Mouse (Mus musculus) frontal cortex, adult 2 months (tissue): Measurements from ENCODE around the gene Syngr2. TPM values are rescaled to one million over a fixed set of nuclear protein-coding genes. Genes with fewer than 3 reads are reported as not detected.

Source experiments
- DNase-seq, 2 experiments: peaks; one replicate each; pipeline ENCODE4 v3.0.0; 2022; ENCODE audit warnings: low spot score in 1 of 2; ENCODE audit errors: extremely low spot score in 1 of 2
- polyA plus RNA-seq: library from polyadenylated mRNA; depleted of rRNA; stranded (reverse); fragments of >200 nt; gene quantifications from 2 replicates; pipeline ENCODE4 v1.2.3, GENCODE M21; 2012; rRNA removed

Syngr2 gene
- polyA plus RNA-seq, result 11.0 and 11.9 TPM in 2 replicates

- DNase-seq, result no peak
These were observed at the start of gene Syngr2, which contains the start of gene Gm20708 for GRCm38 (mm10) chr11:117809407-117810311. Gene Syngr2 (plus strand): TSS chr11:117809668. Gene Gm20708 (plus strand): TSS chr11:117809668.

DNA sequence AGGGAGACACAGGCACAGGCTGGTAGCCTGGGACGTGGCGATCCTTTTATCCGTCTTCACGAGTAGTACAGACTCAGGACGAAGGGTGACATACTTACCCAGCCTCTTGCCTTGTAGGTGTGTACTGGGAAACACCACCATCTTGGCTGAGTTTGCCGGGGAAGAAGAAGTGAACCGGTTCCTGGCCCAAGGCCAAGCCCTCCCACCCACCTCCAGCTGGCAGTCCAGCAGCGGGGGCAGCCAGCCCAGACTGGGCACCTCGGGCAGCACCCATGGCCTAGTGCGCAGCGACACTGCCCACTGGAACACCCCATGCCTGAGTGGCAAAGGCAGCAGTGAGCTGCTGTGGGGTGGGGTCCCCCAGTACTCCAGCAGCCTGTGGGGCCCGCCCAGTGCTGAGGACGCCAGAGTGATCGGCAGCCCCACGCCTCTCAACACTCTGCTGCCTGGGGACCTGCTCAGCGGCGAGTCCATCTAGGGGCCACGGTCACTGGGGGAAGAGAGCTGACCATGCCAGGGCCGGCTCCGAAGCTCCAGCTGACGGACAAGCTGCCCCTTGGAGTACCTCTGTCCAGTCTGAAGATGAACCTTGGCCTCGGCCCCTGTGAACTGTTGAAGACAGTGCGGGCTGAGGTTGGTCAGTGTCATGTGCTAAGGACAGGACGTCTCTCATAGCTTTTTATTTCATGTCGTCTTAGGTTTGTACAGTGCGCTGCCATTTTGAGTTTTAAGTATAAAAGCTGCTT lies 48.9 kb upstream of the Syngr2 start:
- DNase-seq, result peak in 1 of 2 experiments; percentile 48

- DNase-seq, result no peak
These were observed 47.7 kb upstream of the Syngr2 start for GRCm38 (mm10) chr11:117761801-117762200.

DNA sequence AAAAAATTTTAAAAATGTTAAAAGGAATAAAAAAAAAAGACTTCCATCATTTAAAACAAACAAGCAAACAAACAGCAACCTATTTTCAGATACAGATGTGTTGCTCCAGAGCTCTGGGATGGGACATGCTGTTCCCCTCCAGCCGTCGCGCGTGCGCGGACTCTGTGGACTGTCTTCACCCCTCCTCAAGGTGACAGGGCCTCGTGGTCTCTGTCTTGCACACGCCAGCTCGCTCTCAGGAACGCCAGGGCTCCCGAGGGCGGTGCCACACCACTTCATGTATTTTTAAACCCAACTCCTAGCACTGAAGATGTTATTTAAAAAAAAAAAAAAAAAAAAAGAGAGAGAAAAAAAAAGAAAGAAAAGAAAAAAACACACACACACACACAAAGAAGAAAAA lies 47.2 kb upstream of the Syngr2 start:
- DNase-seq, result no peak

DNA sequence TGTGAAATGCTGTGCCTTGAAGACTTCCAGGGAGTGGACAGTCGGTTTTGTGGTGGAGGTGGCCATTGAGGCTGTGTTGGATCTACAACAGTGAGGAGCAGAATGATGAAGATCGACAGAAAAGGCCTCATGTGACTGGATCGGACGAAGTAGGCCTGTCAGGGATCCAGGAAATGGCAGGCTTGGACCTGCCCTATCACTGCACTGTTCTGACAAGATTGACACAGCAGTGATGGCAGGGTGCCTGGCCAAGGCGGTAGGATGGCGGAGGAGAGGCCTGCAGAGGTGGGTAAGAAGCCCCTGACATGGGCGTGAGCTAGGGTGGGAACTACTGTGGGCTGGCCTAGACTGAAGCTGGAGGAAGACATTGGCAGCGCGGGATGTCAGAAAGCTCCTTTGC lies 45.1 kb upstream of the Syngr2 start:
- DNase-seq, result no peak

GRCm38 (mm10) chr11:117765361-117765760 lies 44.1 kb upstream of the Syngr2 start:
- no peak for DNase-seq

GRCm38 (mm10) chr11:117766275-117766674 lies 43.2 kb upstream of the Syngr2 start:
- peak in 1 of 2 experiments; percentile 61 for DNase-seq

DNA sequence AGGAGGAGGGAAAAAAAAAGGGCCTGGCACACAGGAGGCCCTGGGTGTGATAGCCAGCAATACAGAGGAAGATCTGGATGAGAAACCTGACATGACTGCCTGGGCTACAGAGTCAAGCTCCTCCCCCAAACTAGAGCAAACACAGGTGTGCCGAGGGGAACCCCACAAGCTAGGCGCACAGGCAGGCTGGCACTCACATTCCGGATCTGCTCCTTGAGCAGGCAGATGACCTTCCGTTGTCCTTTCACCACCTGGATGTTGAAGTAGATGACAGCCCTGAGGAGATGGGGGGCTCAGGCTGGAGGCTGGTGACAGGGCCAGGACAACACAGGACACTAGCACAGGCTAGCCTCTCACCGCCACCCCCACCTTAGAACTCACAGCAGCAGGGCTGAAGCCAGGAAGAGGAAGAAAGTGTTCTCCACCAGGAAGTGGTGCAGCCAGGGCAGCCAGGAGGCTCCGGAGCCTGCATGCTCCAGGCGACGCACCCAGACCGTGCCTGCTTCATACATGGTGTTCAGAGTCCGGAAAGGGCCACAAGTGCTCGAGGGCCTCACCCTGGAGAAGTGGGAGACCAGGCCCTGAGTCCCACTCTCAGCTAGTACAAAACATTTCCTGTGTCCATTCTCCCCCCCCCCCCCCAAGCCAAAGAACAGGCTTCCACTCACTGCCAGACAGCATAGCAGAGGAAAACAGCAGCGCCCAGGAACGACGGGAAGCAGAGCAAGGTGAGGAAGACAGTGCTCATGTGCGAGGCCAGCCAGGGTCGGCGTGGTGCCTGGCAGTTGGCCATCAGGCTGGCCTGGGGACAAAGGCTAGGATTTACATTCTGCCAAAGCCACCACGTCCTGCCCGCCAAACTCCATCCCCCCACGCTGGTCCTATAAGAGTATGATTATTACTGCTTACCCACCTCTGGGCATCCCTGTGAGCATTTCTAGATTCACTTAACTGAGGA lies 40.5 kb upstream of the Syngr2 start:
- no peak for DNase-seq

DNA sequence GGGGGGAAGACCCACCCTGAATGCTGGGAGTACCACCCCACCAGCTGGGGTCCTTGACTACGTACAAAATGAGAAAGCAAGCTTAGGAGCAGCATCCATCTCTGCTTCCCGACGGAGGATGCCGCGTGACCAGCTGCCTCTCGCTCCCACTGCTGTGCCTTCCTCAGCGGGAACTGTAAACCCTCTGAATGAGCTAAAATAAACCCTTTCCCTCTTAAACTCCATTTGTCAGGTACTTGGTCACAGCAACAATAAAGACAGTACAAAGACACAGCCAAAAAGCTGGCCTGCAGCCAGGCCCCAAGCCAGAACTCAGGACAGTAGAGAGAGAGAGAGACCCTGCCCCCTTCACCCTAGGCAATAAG lies 39.8 kb upstream of the Syngr2 start:
- DNase-seq, result no peak

DNA sequence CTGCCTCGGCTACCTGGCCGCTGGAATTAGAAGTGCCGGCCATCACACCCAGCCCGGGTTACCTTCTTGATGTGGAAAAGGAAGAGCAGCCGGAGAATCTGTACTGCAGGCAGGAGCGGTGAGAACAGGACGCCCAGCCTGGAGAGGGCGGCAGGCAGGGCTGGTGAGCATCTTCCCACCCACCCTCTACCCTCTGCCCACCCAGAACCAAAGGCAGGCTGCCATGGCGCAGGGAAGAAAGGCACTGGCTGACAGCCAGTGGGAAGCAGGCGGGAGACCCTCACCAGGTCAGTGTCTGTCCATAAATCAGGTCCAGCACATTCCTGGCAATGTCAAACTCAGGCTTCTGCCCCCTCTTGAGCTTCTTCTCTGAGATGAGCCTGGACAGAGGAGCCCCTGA lies 39.1 kb upstream of the Syngr2 start:
- DNase-seq, result no peak

- DNase-seq, result no peak
These were observed 37.1 kb upstream of the Syngr2 start for GRCm38 (mm10) chr11:117772352-117772751.

GRCm38 (mm10) chr11:117774925-117775324 lies 34.5 kb upstream of the Syngr2 start:
- no peak for DNase-seq

DNA sequence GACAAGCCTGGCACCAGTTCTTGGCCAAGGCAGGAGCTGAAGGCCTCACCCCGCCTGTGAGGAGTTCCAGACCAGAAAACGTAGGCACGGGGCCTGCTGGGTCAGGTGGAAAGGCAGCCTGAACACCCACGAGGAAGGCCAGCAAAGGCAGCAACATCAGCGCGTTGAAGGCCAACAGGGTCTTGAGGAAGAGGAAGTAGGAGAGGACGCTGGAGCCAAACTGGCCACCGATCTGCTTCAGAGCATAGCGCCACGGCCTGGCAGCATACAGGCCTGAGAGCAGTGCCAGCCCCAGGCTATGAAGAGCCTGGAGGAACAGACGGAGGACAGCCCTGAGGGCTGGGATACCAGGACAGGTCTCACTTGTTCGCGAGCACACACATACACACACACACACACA lies 33.9 kb upstream of the Syngr2 start:
- DNase-seq, result no peak

DNA sequence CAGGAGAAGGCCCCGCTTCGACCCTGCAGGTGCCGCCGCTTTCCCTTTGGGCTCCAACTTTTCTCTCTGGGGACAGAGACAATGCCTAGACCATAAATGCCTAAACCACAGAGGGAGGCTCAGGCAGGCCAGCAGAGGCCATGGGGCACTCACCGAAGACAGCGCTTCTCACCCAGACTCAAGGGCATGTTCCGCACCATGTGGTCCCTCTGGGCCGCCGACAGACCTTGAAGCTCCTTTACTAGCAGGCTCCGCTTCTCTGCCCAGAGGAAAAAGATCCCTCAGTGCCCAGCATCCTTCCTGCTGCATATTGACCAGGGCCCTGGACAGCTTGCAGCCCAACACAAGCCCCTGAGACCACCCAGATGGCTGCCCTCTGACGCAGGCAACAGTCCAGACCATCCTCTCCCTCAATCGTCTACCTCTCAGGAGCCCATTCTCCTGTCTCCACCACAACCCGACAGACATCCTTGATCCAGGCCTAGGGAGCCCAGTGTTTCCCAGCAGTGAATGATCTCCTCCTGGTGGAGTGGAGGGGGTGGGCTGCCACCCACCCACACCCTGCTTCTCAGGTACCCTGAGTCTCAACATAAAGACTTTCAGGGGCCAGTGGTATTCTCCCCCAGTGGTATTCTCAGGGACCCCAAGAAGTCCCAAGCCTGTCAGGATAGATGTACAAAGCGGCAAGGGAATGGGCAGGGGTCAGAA lies 33.2 kb upstream of the Syngr2 start:
- DNase-seq, result no peak

- no peak for DNase-seq
These were observed 32.4 kb upstream of the Syngr2 start for GRCm38 (mm10) chr11:117777111-117777510.

GRCm38 (mm10) chr11:117778031-117778430 lies 31.4 kb upstream of the Syngr2 start:
- DNase-seq, result no peak

DNA sequence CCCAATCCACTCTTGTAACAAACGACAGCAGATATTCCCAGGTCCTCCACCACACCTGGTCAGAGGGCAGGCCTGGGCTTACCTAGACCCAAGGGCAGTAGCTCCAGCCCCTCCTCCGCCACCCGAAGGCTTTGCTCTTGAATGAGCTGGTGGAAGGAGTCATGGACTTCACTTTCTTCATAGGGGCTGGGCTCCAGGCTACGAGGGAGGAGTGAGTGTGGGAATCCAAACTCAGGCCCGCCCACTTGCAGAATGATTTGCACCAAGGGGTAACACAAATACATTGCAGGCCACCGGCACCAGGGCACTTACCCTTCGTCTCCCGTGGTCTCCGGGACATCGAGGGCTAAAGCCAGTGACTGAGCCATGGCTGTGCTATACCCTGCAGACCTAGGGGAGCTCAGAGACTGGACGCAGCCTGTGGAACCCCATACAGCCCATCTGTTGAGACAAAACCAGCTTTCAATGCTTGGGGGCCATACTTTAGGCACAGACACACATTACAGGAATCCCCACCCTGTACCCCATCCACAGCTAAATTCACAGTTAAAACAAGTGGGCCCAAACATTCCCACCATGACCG lies 30.5 kb upstream of the Syngr2 start:
- no peak for DNase-seq

- peak in 1 of 2 experiments; percentile 34 for DNase-seq
These were observed 29.9 kb upstream of the Syngr2 start for GRCm38 (mm10) chr11:117779434-117780198.

DNA sequence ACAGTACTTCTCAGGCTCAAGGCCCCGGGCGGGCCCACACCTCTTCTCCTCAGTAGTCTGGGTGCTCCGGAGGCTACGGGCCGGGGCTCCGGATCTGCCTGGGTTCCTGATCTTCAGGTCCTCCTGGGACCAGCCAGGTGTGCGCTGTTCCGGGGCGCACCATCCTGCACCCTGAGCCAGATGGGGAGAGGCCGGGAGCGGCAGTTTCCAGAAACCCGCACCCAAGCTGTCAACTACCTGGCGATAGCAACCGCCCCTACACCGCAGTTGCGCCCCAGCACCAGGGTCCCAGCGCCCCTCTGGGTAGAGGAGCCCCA lies 29.3 kb upstream of the Syngr2 start:
- no peak for DNase-seq
